Mouse (Mus musculus) CD4-positive, CD25-positive, alpha-beta regulatory T cell, adult 4 months (primary cell): ENCODE data around the gene Plod2. TPM values are rescaled to one million over a fixed set of nuclear protein-coding genes. Genes with fewer than 3 reads are reported as not detected.

ENCODE experiments used
- ATAC-seq: one replicate; pipeline ENCODE4 v1.8.0; 2017
- polyA plus RNA-seq, 2 experiments: library from polyadenylated mRNA; unstranded; fragments of 100-300 nt; shearing (Covaris generic); gene quantifications; one replicate each; pipeline ENCODE4 v1.2.1; 2017

Gene Plod2
- polyA plus RNA-seq, 2 experiments from 2014 or later, result 1.2 to 1.3 TPM

GRCm38 (mm10) chr9:92601551-92601950, 59.5 kb downstream of the Plod2 start:
- no peak for ATAC-seq

- no peak for ATAC-seq
Observed at GRCm38 (mm10) chr9:92603541-92603940, 61.5 kb downstream of the Plod2 start.

- peak; percentile 49 for ATAC-seq
Observed at GRCm38 (mm10) chr9:92610628-92611267, 68.7 kb downstream of the Plod2 start.

- no peak for ATAC-seq
Observed at GRCm38 (mm10) chr9:92612641-92613040, 70.6 kb downstream of the Plod2 start.

- ATAC-seq, result no peak
Observed at GRCm38 (mm10) chr9:92613206-92613605, 71.2 kb downstream of the Plod2 start.

- no peak for ATAC-seq
Observed at GRCm38 (mm10) chr9:92616418-92616817, 74.4 kb downstream of the Plod2 start.

GRCm38 (mm10) chr9:92617376-92617775, 75.4 kb downstream of the Plod2 start:
- ATAC-seq, result no peak

GRCm38 (mm10) chr9:92620088-92620487, 78.1 kb downstream of the Plod2 start:
- no peak for ATAC-seq

- ATAC-seq, result no peak
Observed at GRCm38 (mm10) chr9:92621246-92621645, 79.2 kb downstream of the Plod2 start.

- no peak for ATAC-seq
Observed at GRCm38 (mm10) chr9:92621878-92622282, 79.9 kb downstream of the Plod2 start.

GRCm38 (mm10) chr9:92634792-92635191, 92.8 kb downstream of the Plod2 start:
- ATAC-seq, result no peak

GRCm38 (mm10) chr9:92639200-92639897, 97.3 kb downstream of the Plod2 start:
- no peak for ATAC-seq

- no peak for ATAC-seq
Observed at GRCm38 (mm10) chr9:92641717-92642116, 99.7 kb downstream of the Plod2 start.

Other genes starting within 250 kb of the Plod2 start
- not detected for gene 1700057G04Rik, start 232.8 kb upstream of the Plod2 start, polyA plus RNA-seq
- 1 to 10 TPM; 1.3 to 1.5 TPM for gene Plscr4, start 84.8 kb upstream of the Plod2 start, polyA plus RNA-seq